Mouse (Mus musculus): ENCODE measurements around the gene Dcst2.

DNA sequence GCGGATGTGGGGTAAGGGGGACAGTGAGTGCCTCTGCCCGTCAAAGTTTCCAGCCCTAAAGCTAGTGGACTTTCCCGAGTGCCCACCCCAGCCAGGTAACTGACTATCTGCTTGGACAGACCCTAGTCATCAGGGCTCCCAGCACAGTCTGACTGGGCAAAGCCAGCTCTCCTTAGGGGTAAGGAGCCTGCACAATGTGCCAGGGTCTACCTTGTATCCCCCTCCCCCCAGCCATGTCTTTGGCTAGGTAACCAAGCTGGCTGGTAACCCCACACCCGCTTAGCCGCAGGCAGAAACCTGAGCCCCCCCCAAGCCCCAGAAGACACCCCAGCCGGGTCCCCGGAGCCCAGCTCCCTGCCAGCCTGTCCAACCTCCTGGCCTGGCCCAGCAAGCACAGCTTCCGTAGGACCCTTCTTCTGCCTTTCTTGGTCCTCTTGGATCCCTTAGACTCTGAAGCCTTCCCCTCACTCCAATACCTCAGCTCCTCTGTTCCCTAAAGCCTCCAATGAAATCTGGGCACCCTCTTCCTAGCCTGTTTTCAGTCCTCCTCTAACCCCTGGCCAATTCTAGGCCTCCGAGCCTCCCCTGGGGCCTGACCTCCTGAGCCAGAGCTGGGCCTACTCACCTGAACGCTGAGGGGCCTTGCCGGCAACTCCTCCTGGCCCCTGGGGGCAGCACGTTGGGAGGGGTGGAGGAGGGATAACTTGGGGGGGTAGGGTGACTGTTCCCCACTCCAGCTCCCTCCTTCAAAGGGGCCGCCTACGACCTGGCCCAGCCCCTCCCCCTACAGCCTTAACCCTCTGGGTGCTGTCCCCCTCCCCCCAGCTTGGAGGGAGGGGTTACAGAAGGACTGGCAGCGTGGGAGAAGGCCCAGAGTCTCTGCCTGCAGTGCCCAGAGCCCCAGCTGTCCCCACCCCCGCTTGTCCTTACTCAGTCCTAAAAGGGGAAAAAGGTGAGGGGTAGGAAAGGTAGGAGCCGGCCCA lies 25.0 kb downstream of the Dcst2 start:
- no peak for TF ChIP-seq CTCF (IDR thresholded peaks at IDR 0.05 in 2 of 3, conservative IDR thresholded peaks at IDR 0.05 in 1 of 3; ENCODE audit: control insufficient read depth in 1 of 3, insufficient read depth in 1 of 3, low read depth in 2 of 3, low read length in 3 of 3, poor library complexity in 1 of 3, severe bottlenecking in 1 of 3)
- no peak for TF ChIP-seq MAX (IDR thresholded peaks at IDR 0.05; ENCODE audit: low read length)
- no peak for TF ChIP-seq BHLHE40 (IDR thresholded peaks at IDR 0.05; ENCODE audit: borderline replicate concordance, low read depth, low read length)
- no peak for TF ChIP-seq TAL1 (IDR thresholded peaks at IDR 0.05; ENCODE audit: low read length)
- no peak for TF ChIP-seq TBP (IDR thresholded peaks at IDR 0.05; ENCODE audit: low read depth, low read length)
- TF ChIP-seq POLR2AphosphoS5 (IDR thresholded peaks at IDR 0.05; ENCODE audit: borderline replicate concordance, low read depth, low read length) = no peak
- TF ChIP-seq POLR2A (IDR thresholded peaks at IDR 0.05; ENCODE audit: control insufficient read depth in 1 of 2, insufficient read depth in 1 of 2, low read depth in 1 of 2, low read length in 2 of 2, poor library complexity in 1 of 2) = no peak
- TF ChIP-seq TCF12 (IDR thresholded peaks at IDR 0.05; ENCODE audit: low read depth, low read length) = no peak
- no peak for TF ChIP-seq MYB (IDR thresholded peaks at IDR 0.05; ENCODE audit: low read depth, low read length)
- TF ChIP-seq MAZ (IDR thresholded peaks at IDR 0.05; ENCODE audit: low read depth, low read length) = no peak
- TF ChIP-seq RCOR1 (IDR thresholded peaks at IDR 0.05; ENCODE audit: low read depth, low read length) = no peak
- no peak for TF ChIP-seq MAFK (IDR thresholded peaks at IDR 0.05; ENCODE audit: borderline replicate concordance, low read depth, low read length)
- no peak for TF ChIP-seq GATA1 (IDR thresholded peaks at IDR 0.05; ENCODE audit: low read depth, low read length)
- no peak for TF ChIP-seq ZMIZ1 (IDR thresholded peaks at IDR 0.05; ENCODE audit: low read depth, low read length)
